Mouse (Mus musculus): ENCODE measurements at regions not wholly inside any gene's neighbourhood (a gene's known extent, or its start where the extent isn't known, plus 50 kb on each side); places are given as distances from the start of the nearest gene placed in this dataset.
"Not testable (repeated sequence)": the region's sequence is repeated elsewhere in the genome, so short reads cannot be mapped to it uniquely, and the experiment has no call there.

- not testable (repeated sequence) for DNase-seq (ENCODE audit: low spot score in 2 of 2)
Observed at GRCm38 (mm10) chr14:53487611-53488010, 766.3 kb downstream of the Dad1 start.

GRCm38 (mm10) chr14:53474170-53474569 lies 779.7 kb downstream of the Dad1 start:
- DNase-seq (ENCODE audit: low spot score in 2 of 2): not testable (repeated sequence)

GRCm38 (mm10) chr14:53460790-53461189 lies 793.1 kb downstream of the Dad1 start:
- not testable (repeated sequence) for DNase-seq (ENCODE audit: low spot score in 2 of 2)

GRCm38 (mm10) chr14:53454001-53454400 lies 799.9 kb downstream of the Dad1 start:
- DNase-seq (ENCODE audit: low spot score in 2 of 2): no peak

GRCm38 (mm10) chr14:53439643-53440042 lies 814.3 kb downstream of the Dad1 start:
- not testable (repeated sequence) for DNase-seq (ENCODE audit: low spot score in 2 of 2)

- DNase-seq (ENCODE audit: low spot score in 2 of 2): not testable (repeated sequence)
Observed at GRCm38 (mm10) chr14:53430130-53430529, 823.8 kb downstream of the Dad1 start.

- not testable (repeated sequence) for DNase-seq (ENCODE audit: low spot score in 2 of 2)
Observed at GRCm38 (mm10) chr14:53428447-53428846, 825.5 kb downstream of the Dad1 start.

- DNase-seq (ENCODE audit: low spot score in 2 of 2): not testable (repeated sequence)
Observed at GRCm38 (mm10) chr14:53427636-53428035, 826.3 kb downstream of the Dad1 start.

- DNase-seq (ENCODE audit: low spot score in 2 of 2): not testable (repeated sequence)
Observed at GRCm38 (mm10) chr14:53416955-53417354, 836.9 kb downstream of the Dad1 start.

GRCm38 (mm10) chr14:53407500-53408227 lies 846.2 kb downstream of the Dad1 start:
- DNase-seq (ENCODE audit: low spot score in 2 of 2): not testable (repeated sequence)

- DNase-seq (ENCODE audit: low spot score in 2 of 2): not testable (repeated sequence)
Observed at GRCm38 (mm10) chr14:53390307-53390706, 863.6 kb downstream of the Dad1 start.

- not testable (repeated sequence) for DNase-seq (ENCODE audit: low spot score in 2 of 2)
Observed at GRCm38 (mm10) chr14:53374591-53374990, 879.0 kb upstream of the Olfr1507 start.

GRCm38 (mm10) chr14:53373777-53374468 lies 878.4 kb upstream of the Olfr1507 start:
- DNase-seq (ENCODE audit: low spot score in 2 of 2): not testable (repeated sequence)

- DNase-seq (ENCODE audit: low spot score in 2 of 2): no peak
Observed at GRCm38 (mm10) chr14:53369776-53370175, 874.2 kb upstream of the Olfr1507 start.

GRCm38 (mm10) chr14:53367420-53367819 lies 871.9 kb upstream of the Olfr1507 start:
- not testable (repeated sequence) for DNase-seq (ENCODE audit: low spot score in 2 of 2)

GRCm38 (mm10) chr14:53363995-53364394 lies 868.4 kb upstream of the Olfr1507 start:
- DNase-seq (ENCODE audit: low spot score in 2 of 2): not testable (repeated sequence)

- not testable (repeated sequence) for DNase-seq (ENCODE audit: low spot score in 2 of 2)
Observed at GRCm38 (mm10) chr14:53362054-53362453, 866.5 kb upstream of the Olfr1507 start.

- DNase-seq (ENCODE audit: low spot score in 2 of 2): not testable (repeated sequence)
Observed at GRCm38 (mm10) chr14:53357498-53357897, 861.9 kb upstream of the Olfr1507 start.

- not testable (repeated sequence) for DNase-seq (ENCODE audit: low spot score in 2 of 2)
Observed at GRCm38 (mm10) chr14:53356783-53357182, 861.2 kb upstream of the Olfr1507 start.

GRCm38 (mm10) chr14:53351457-53351856 lies 855.9 kb upstream of the Olfr1507 start:
- not testable (repeated sequence) for DNase-seq (ENCODE audit: low spot score in 2 of 2)

- DNase-seq (ENCODE audit: low spot score in 2 of 2): not testable (repeated sequence)
Observed at GRCm38 (mm10) chr14:53350780-53351179, 855.2 kb upstream of the Olfr1507 start.

- peak; percentile 5 to 15 for DNase-seq (ENCODE audit: low spot score in 2 of 2)
Observed at GRCm38 (mm10) chr14:53349111-53349510, 853.6 kb upstream of the Olfr1507 start.

Data from layer of hippocampus, postnatal 10 days (tissue).